Mouse (Mus musculus) MEL (cell line): ENCODE results near the gene Crip2. TPM values are rescaled to one million over a fixed set of nuclear protein-coding genes. Genes with fewer than 3 reads are reported as not detected.
A peak's percentile ranks its signal among the peaks of the same experiment; 100 is the strongest.

Experiments used
- DNase-seq: peaks from one replicate; pipeline ENCODE4 v3.0.0; 2011; ENCODE audit warnings: low read depth, low spot score
- H3K27ac ChIP-seq: 2 replicates; pipeline ENCODE4 v1.5.1; 2012; ENCODE audit warnings: low read depth, mild to moderate bottlenecking, control low read depth, low read length, moderate library complexity; ENCODE audit not compliant: control insufficient read depth
- H3K27me3 ChIP-seq, 2 experiments: fragments of 150-350 bp in 1 of 2; sonication (generic) in 1 of 2; 2 replicates each; pipeline ENCODE4 v1.6.1; 2012; ENCODE audit warnings: low read length in 2 of 2, mild to moderate bottlenecking in 2 of 2, improper control_type of control experiment in 1 of 2, moderate library complexity in 1 of 2; ENCODE audit not compliant: insufficient read depth in 2 of 2, control insufficient read depth in 1 of 2
- H3K36me3 ChIP-seq, 2 experiments: 2 replicates each; pipeline ENCODE4 v1.6.1; 2012 to 2014; ENCODE audit warnings: low read length in 2 of 2, improper control_type of control experiment in 1 of 2, inconsistent platforms in 1 of 2, mild to moderate bottlenecking in 1 of 2; ENCODE audit not compliant: insufficient read depth in 2 of 2, control insufficient read depth in 1 of 2
- H3K4me1 ChIP-seq, 2 experiments: fragments of 150-350 bp in 1 of 2; sonication (generic) in 1 of 2; 2 replicates each; pipeline ENCODE4 v1.6.1; 2012; ENCODE audit warnings: low read length in 2 of 2, improper control_type of control experiment in 1 of 2, mild to moderate bottlenecking in 1 of 2; ENCODE audit not compliant: insufficient read depth in 2 of 2, control insufficient read depth in 1 of 2
- H3K4me3 ChIP-seq, 2 experiments: fragments of 150-350 bp in 1 of 2; sonication (generic) in 1 of 2; 2 replicates each; pipeline ENCODE4 v1.5.1; 2012; ENCODE audit warnings: low read depth in 2 of 2, low read length in 2 of 2, mild to moderate bottlenecking in 2 of 2, moderate library complexity in 2 of 2, control low read depth in 1 of 2, improper control_type of control experiment in 1 of 2; ENCODE audit not compliant: control insufficient read depth in 1 of 2, insufficient read depth in 1 of 2
- H3K79me2 ChIP-seq: 2 replicates; pipeline ENCODE4 v1.6.1; 2012; ENCODE audit warnings: mild to moderate bottlenecking, low read length, moderate library complexity; ENCODE audit not compliant: control insufficient read depth, poor library complexity, insufficient read depth
- H3K9ac ChIP-seq: 2 replicates; pipeline ENCODE4 v1.6.1; 2012; ENCODE audit warnings: low read depth, mild to moderate bottlenecking, control low read depth, low read length, moderate library complexity; ENCODE audit not compliant: control insufficient read depth, poor library complexity, severe bottlenecking
- H3K9me3 ChIP-seq: fragments of 150-350 bp; sonication (generic); replicated peaks from 2 replicates; pipeline ENCODE4 v1.6.1; 2012; ENCODE audit warnings: mild to moderate bottlenecking, low read length, improper control_type of control experiment, moderate library complexity; ENCODE audit not compliant: insufficient read depth
- CHD1 ChIP-seq: IDR thresholded peaks from 2 replicates; pipeline ENCODE4 v1.6.1; 2012; ENCODE audit warnings: low read depth, mild to moderate bottlenecking, inconsistent platforms, low read length, improper control_type of control experiment
- CTCF ChIP-seq, 3 experiments: IDR thresholded peaks in 2 of 3; conservative IDR thresholded peaks in 1 of 3; 2 replicates each; pipeline ENCODE4 v1.5.1; 2011 to 2012; ENCODE audit warnings: low read length in 3 of 3, low read depth in 2 of 3, mild to moderate bottlenecking in 2 of 3, improper control_type of control experiment in 1 of 3, inconsistent platforms in 1 of 3, mixed read lengths in 1 of 3, moderate library complexity in 1 of 3; ENCODE audit not compliant: control insufficient read depth in 1 of 3, insufficient read depth in 1 of 3, poor library complexity in 1 of 3, severe bottlenecking in 1 of 3
- ELF1 ChIP-seq: IDR thresholded peaks from 2 replicates; pipeline ENCODE4 v1.6.1; 2014; ENCODE audit warnings: low read depth, mild to moderate bottlenecking, inconsistent platforms, low read length, improper control_type of control experiment, moderate library complexity
- ETS1 ChIP-seq: IDR thresholded peaks from 2 replicates; pipeline ENCODE4 v1.6.1; 2012; ENCODE audit warnings: low read depth, mild to moderate bottlenecking, inconsistent platforms, low read length, improper control_type of control experiment, moderate library complexity
- GABPA ChIP-seq: IDR thresholded peaks from 2 replicates; pipeline ENCODE4 v1.6.1; 2012; ENCODE audit warnings: low read depth, mild to moderate bottlenecking, inconsistent platforms, low read length, improper control_type of control experiment, moderate library complexity
- JUND ChIP-seq: IDR thresholded peaks from 2 replicates; pipeline ENCODE4 v1.6.1; 2011; ENCODE audit warnings: low read depth, mild to moderate bottlenecking, improper control_type of control experiment, low read length
- KAT2A ChIP-seq: conservative IDR thresholded peaks from 2 replicates; pipeline ENCODE4 v1.6.1; 2012; ENCODE audit warnings: low read depth, low read length, improper control_type of control experiment, inconsistent platforms
- MAX ChIP-seq: IDR thresholded peaks from 2 replicates; pipeline ENCODE4 v1.6.1; 2011; ENCODE audit warnings: low read length, improper control_type of control experiment
- MEF2A ChIP-seq: IDR thresholded peaks from 2 replicates; pipeline ENCODE4 v1.6.1; 2014; ENCODE audit warnings: low read depth, mild to moderate bottlenecking, inconsistent platforms, low read length, improper control_type of control experiment; ENCODE audit not compliant: poor library complexity, insufficient replicate concordance, severe bottlenecking; ENCODE audit errors: extremely low read depth
- MYB ChIP-seq: IDR thresholded peaks from 2 replicates; pipeline ENCODE4 v1.6.1; 2011; ENCODE audit warnings: mild to moderate bottlenecking, low read depth, low read length, improper control_type of control experiment
- NELFE ChIP-seq: IDR thresholded peaks from 2 replicates; pipeline ENCODE4 v1.6.1; 2011; ENCODE audit warnings: low read depth, low read length, improper control_type of control experiment
- NRF1 ChIP-seq: IDR thresholded peaks from 2 replicates; pipeline ENCODE4 v1.6.1; 2014; ENCODE audit warnings: low read depth, mild to moderate bottlenecking, inconsistent platforms, low read length, improper control_type of control experiment, moderate library complexity; ENCODE audit not compliant: poor library complexity, insufficient read depth, severe bottlenecking
- POLR2AphosphoS5 ChIP-seq: IDR thresholded peaks from 2 replicates; pipeline ENCODE4 v1.6.1; 2012; ENCODE audit warnings: low read depth, borderline replicate concordance, mild to moderate bottlenecking, inconsistent platforms, low read length, moderate library complexity, mixed read lengths
- RAD21 ChIP-seq: IDR thresholded peaks from 2 replicates; pipeline ENCODE4 v1.6.1; 2011; ENCODE audit warnings: mild to moderate bottlenecking, low read depth, low read length, improper control_type of control experiment
- SIN3A ChIP-seq: IDR thresholded peaks from 2 replicates; pipeline ENCODE4 v1.6.1; 2012; ENCODE audit warnings: low read length, improper control_type of control experiment, inconsistent platforms
- TBP ChIP-seq: IDR thresholded peaks from 2 replicates; pipeline ENCODE4 v1.8.0; 2011; ENCODE audit warnings: low read depth, low read length, improper control_type of control experiment
- USF1 ChIP-seq: IDR thresholded peaks from 2 replicates; pipeline ENCODE4 v1.6.1; 2014; ENCODE audit warnings: low read depth, mild to moderate bottlenecking, inconsistent platforms, low read length, improper control_type of control experiment, moderate library complexity
- USF2 ChIP-seq, 2 experiments: IDR thresholded peaks; 2 replicates each; pipeline ENCODE4 v1.6.1; 2011 to 2012; ENCODE audit warnings: improper control_type of control experiment in 2 of 2, low read length in 2 of 2, borderline replicate concordance in 1 of 2, inconsistent platforms in 1 of 2, low read depth in 1 of 2, mild to moderate bottlenecking in 1 of 2; ENCODE audit not compliant: insufficient read depth in 1 of 2
- ZC3H11A ChIP-seq: IDR thresholded peaks from 2 replicates; pipeline ENCODE4 v1.6.1; 2012; ENCODE audit warnings: low read depth, mild to moderate bottlenecking, inconsistent platforms, low read length, improper control_type of control experiment
- ZMIZ1 ChIP-seq: IDR thresholded peaks from 2 replicates; pipeline ENCODE4 v1.6.1; 2012; ENCODE audit warnings: low read depth, mild to moderate bottlenecking, inconsistent platforms, low read length, improper control_type of control experiment, moderate library complexity
- polyA plus RNA-seq, 2 experiments: library from polyadenylated mRNA; stranded (reverse) in 1 of 2; unstranded in 1 of 2; fragments of >175 nt in 1 of 2; fragments of >200 nt in 1 of 2; gene quantifications; 2 replicates each; pipeline versions ENCODE4 v1.2.1 to v1.2.4; 2012; ENCODE audit warnings: low replicate concordance in 2 of 2, low read depth in 1 of 2; ENCODE audit not compliant: insufficient read length in 2 of 2, insufficient read depth in 1 of 2, missing spikeins in 1 of 2
- total RNA-seq: library from RNA; depleted of rRNA; stranded (reverse); fragments of 300-350 nt; gene quantifications from 2 replicates; pipeline ENCODE4 v1.2.3, GENCODE M21; 2012

The Crip2 gene
- total and polyA plus RNA-seq, 3 experiments: 65.2 to 261 TPM; not detected in 1

- H3K4me3 ChIP-seq: no peak overlapping the region
- DNase-seq: no peak
- TF ChIP-seq POLR2AphosphoS5: peak; percentile 83
- no peak for TF ChIP-seq ELF1
- H3K36me3 ChIP-seq: peaks cover 26 to 29% of the 10 kb centered on the region in 2 experiments
- no peak overlapping the region for H3K9ac ChIP-seq
- peaks cover 68% of the 10 kb centered on the region for H3K79me2 ChIP-seq
- peaks cover 23 to 35% of the 10 kb centered on the region in 2 experiments for H3K4me1 ChIP-seq
- peak overlapping the region; percentile 27; the same call in 1 of the 2 replicates for H3K27ac ChIP-seq
- no peaks in the 10 kb centered on the region for H3K9me3 ChIP-seq
- H3K27me3 ChIP-seq: no peaks in the 10 kb centered on the region
Measured at GRCm38 (mm10) chr12:113108528-113109283, 31.3 kb upstream of the Crip2 start.

GRCm38 (mm10) chr12:113109801-113110200 is 30.2 kb upstream of the Crip2 start:
- H3K4me3 ChIP-seq: no peak overlapping the region
- H3K79me2 ChIP-seq: peaks cover 57% of the 10 kb centered on the region
- H3K4me1 ChIP-seq: peaks cover 23 to 32% of the 10 kb centered on the region in 2 experiments
- no peak for DNase-seq
- H3K9ac ChIP-seq: no peak overlapping the region
- no peak overlapping the region for H3K27ac ChIP-seq
- TF ChIP-seq KAT2A: no peak
- no peak for TF ChIP-seq TBP
- TF ChIP-seq USF2 (IDR thresholded peaks at IDR 0.05; ENCODE audit: borderline replicate concordance in 1 of 2, insufficient read depth in 1 of 2, low read depth in 1 of 2, low read length in 2 of 2): no peak
- no peak for TF ChIP-seq GABPA
- no peak for TF ChIP-seq ZC3H11A
- TF ChIP-seq JUND: no peak
- no peak for TF ChIP-seq ETS1
- no peak for TF ChIP-seq ZMIZ1
- no peak for TF ChIP-seq CHD1
- no peak for TF ChIP-seq MYB
- TF ChIP-seq SIN3A: no peak
- TF ChIP-seq RAD21: no peak
- no peak for TF ChIP-seq MAX
- no peak for TF ChIP-seq USF1
- TF ChIP-seq NELFE: no peak
- no peak for TF ChIP-seq MEF2A
- TF ChIP-seq CTCF (IDR thresholded peaks at IDR 0.05 in 2 of 3, conservative IDR thresholded peaks at IDR 0.05 in 1 of 3; ENCODE audit: control insufficient read depth in 1 of 3, insufficient read depth in 1 of 3, low read depth in 2 of 3, low read length in 3 of 3, poor library complexity in 1 of 3, severe bottlenecking in 1 of 3): no peak
- no peak for TF ChIP-seq NRF1
- H3K9me3 ChIP-seq: no peaks in the 10 kb centered on the region
- peaks cover 29 to 35% of the 10 kb centered on the region in 2 experiments for H3K36me3 ChIP-seq
- no peaks in the 10 kb centered on the region for H3K27me3 ChIP-seq
